Mouse (Mus musculus): ENCODE measurements around the gene Tollip.

The Tollip gene

GRCm38 (mm10) chr7:141918407-141918806, at the start of gene Tollip:
TSS of gene Tollip (minus strand) at chr7:141918507.
- DNase-seq (ENCODE audit: low spot score): no peak

GRCm38 (mm10) chr7:141966281-141966680, 48.0 kb upstream of the Tollip start:
- no peak for DNase-seq (ENCODE audit: low spot score)

GRCm38 (mm10) chr7:141962521-141962920, 44.2 kb upstream of the Tollip start:
- no peak for DNase-seq (ENCODE audit: low spot score)

GRCm38 (mm10) chr7:141961491-141961890, 43.2 kb upstream of the Tollip start:
- DNase-seq (ENCODE audit: low spot score): no peak

- no peak for DNase-seq (ENCODE audit: low spot score)
These were observed 42.6 kb upstream of the Tollip start for GRCm38 (mm10) chr7:141960926-141961325.

- DNase-seq (ENCODE audit: low spot score): no peak
These were observed 40.8 kb upstream of the Tollip start for GRCm38 (mm10) chr7:141959133-141959532.

- no peak for DNase-seq (ENCODE audit: low spot score)
These were observed 39.9 kb upstream of the Tollip start for GRCm38 (mm10) chr7:141958211-141958610.

- DNase-seq (ENCODE audit: low spot score): no peak
These were observed 39.3 kb upstream of the Tollip start for GRCm38 (mm10) chr7:141957524-141958051.

- DNase-seq (ENCODE audit: low spot score): no peak
These were observed 37.9 kb upstream of the Tollip start for GRCm38 (mm10) chr7:141956174-141956566.

GRCm38 (mm10) chr7:141955565-141956173, 37.4 kb upstream of the Tollip start:
- DNase-seq (ENCODE audit: low spot score): no peak

- DNase-seq (ENCODE audit: low spot score): no peak
These were observed 35.3 kb upstream of the Tollip start for GRCm38 (mm10) chr7:141953616-141954015.

GRCm38 (mm10) chr7:141952920-141953319, 34.6 kb upstream of the Tollip start:
- DNase-seq (ENCODE audit: low spot score): no peak

- no peak for DNase-seq (ENCODE audit: low spot score)
These were observed 33.5 kb upstream of the Tollip start for GRCm38 (mm10) chr7:141951821-141952220.

GRCm38 (mm10) chr7:141950104-141951013, 32.1 kb upstream of the Tollip start:
- no peak for DNase-seq (ENCODE audit: low spot score)

GRCm38 (mm10) chr7:141949799-141950103, 31.4 kb upstream of the Tollip start:
- no peak for DNase-seq (ENCODE audit: low spot score)

- DNase-seq (ENCODE audit: low spot score): peak; percentile 89
These were observed 30.8 kb upstream of the Tollip start, which contains the start of gene Brsk2 for GRCm38 (mm10) chr7:141948906-141949798. TSS of gene Brsk2 (plus strand) at chr7:141949751.

- no peak for DNase-seq (ENCODE audit: low spot score)
These were observed 29.7 kb upstream of the Tollip start for GRCm38 (mm10) chr7:141948045-141948444.

- DNase-seq (ENCODE audit: low spot score): no peak
These were observed 29.2 kb upstream of the Tollip start for GRCm38 (mm10) chr7:141947512-141947911.

- no peak for DNase-seq (ENCODE audit: low spot score)
These were observed 27.6 kb upstream of the Tollip start for GRCm38 (mm10) chr7:141945927-141946326.

- no peak for DNase-seq (ENCODE audit: low spot score)
These were observed 25.1 kb upstream of the Tollip start for GRCm38 (mm10) chr7:141943444-141943843.

GRCm38 (mm10) chr7:141934951-141935350, 16.6 kb upstream of the Tollip start:
- DNase-seq (ENCODE audit: low spot score): no peak
